Mouse (Mus musculus) forebrain, postnatal 0 days (tissue): Measurements from ENCODE around the gene Fez1. TPM values are rescaled to one million over a fixed set of nuclear protein-coding genes. Genes with fewer than 3 reads are reported as not detected.

Experiments
- ATAC-seq: fragments of 200-750 bp; cut with Nextera tagmentation; 2 replicates; pipeline ENCODE4 v1.8.0; 2017; ENCODE audit warnings: mild to moderate bottlenecking, moderate library complexity
- DNase-seq: peaks from one replicate; pipeline ENCODE4 v3.0.0-alpha.2; 2015
- H3K27ac ChIP-seq: fragments of 300-500 bp; sonication (generic); 2 replicates; pipeline ENCODE4 v1.5.1; 2014; ENCODE audit warnings: low read depth, mild to moderate bottlenecking, antibody characterized with exemption, low read length, moderate library complexity, mixed read lengths
- H3K27me3 ChIP-seq: fragments of 300-500 bp; sonication (generic); 2 replicates; pipeline ENCODE4 v1.6.1; 2014; ENCODE audit warnings: mild to moderate bottlenecking, low read length, mixed read lengths; ENCODE audit not compliant: insufficient read depth
- H3K36me3 ChIP-seq: fragments of 300-500 bp; sonication (generic); 2 replicates; pipeline ENCODE4 v1.6.1; 2014; ENCODE audit warnings: mild to moderate bottlenecking, moderate library complexity; ENCODE audit not compliant: insufficient read depth
- H3K4me1 ChIP-seq: fragments of 300-500 bp; sonication (generic); 2 replicates; pipeline ENCODE4 v1.6.1; 2014; ENCODE audit warnings: antibody characterized with exemption; ENCODE audit not compliant: insufficient read depth
- H3K4me2 ChIP-seq: fragments of 300-500 bp; sonication (generic); 2 replicates; pipeline ENCODE4 v1.6.1; 2014; ENCODE audit warnings: low read depth, mild to moderate bottlenecking, moderate library complexity
- H3K4me3 ChIP-seq: fragments of 300-500 bp; sonication (generic); 2 replicates; pipeline ENCODE4 v1.5.1; 2014; ENCODE audit warnings: low read depth, low read length, mixed read lengths
- H3K9ac ChIP-seq: fragments of 300-500 bp; sonication (generic); 2 replicates; pipeline ENCODE4 v1.6.1; 2014; ENCODE audit warnings: mild to moderate bottlenecking
- H3K9me3 ChIP-seq: fragments of 300-500 bp; sonication (generic); 2 replicates; pipeline ENCODE4 v1.6.1; 2016; ENCODE audit warnings: low read length
- CTCF ChIP-seq: sonication (generic); IDR thresholded peaks from 2 replicates; pipeline ENCODE4 v1.5.1; 2016; ENCODE audit warnings: antibody characterized with exemption, control low read depth, low read depth
- WGBS: fragments of 180-500 bp; shearing (Covaris S2); extraction: QIAGEN DNeasy Blood & Tissue Kit; methylation state at CpG from one replicate; pipeline ENCODE4 v1.1.7; 2014; 5-methylcytosine and 5-hydroxymethylcytosine counted together
- polyA plus RNA-seq: library from polyadenylated mRNA; unstranded; fragments of >200 nt; fragmentation: Nextera tagmentation; extraction: Ambion mirVana; gene quantifications from 2 replicates; pipeline ENCODE4 v1.2.1, GENCODE M21; 2015
- total RNA-seq: library from RNA; depleted of rRNA; stranded (reverse); fragments of >200 nt; gene quantifications from 2 replicates; pipeline ENCODE4 v1.2.3, GENCODE M21; 2014

Gene Fez1
- total and polyA plus RNA-seq, 2 experiments from 2014 or later: 586 to 657 TPM

DNA sequence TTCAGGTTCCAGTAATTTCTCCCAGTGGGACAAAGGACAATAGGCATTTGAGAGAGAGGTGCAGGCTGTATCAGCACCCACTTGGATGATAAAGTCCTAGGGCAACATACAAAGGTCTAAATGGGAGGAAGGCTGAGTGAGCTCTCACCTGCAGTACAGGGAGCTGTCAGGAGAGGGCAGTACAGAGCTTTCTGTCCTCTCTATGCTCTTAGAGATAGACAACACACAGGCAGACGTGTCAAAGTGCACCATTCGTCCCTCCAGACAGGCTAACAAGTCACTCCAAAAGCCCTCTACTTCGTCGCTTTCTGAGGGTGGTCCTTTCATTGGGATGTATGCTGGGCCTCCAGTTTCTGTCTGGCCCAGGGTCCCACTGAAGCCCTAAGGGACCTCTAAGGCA, 68.9 kb downstream of the Fez1 start:
- DNase-seq: peak; percentile 62
- Histone ChIP-seq H3K4me1 (no peaks in the 10 kb centered on the region), H3K9me3 (no peaks in the 10 kb centered on the region), H3K9ac (no peak overlapping the region), H3K27ac (no peak overlapping the region), H3K4me2 (no peak overlapping the region), H3K36me3 (peaks cover 15% of the 10 kb centered on the region), H3K27me3 (no peaks in the 10 kb centered on the region), H3K4me3 (no peak overlapping the region)
- ATAC-seq: peak; percentile 28; the same call in 1 of the 2 replicates
- 26% methylated on average over 4 of the region's 4 CpGs for WGBS
- peak; percentile 74 for TF ChIP-seq CTCF

DNA sequence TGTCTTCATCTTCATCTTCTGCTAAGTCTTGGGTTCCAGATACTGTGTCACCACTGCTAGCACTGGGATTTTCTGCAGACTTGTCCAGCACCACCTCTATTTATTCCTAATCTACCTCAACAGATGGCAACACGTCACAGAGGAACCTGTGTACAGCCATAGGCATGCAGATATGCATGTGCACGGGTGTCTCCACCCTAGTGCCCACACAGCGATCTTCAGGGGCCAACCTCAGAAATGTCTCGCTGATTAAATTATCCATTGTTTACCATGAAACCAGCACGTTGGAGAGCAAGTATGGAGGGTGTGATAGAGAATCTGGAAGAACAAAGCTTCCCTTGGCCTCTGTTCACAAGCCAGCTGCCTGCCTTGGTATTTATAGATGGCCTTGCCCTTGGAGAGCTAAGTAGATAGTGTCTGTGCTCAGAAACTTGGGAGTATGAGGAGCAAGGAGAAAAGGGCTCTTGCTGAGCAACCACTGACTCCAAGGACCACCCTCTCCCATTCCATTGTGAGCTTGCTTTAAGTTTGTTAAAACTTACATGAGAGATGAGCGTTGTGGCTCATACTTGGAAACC, 71.8 kb downstream of the Fez1 start:
- Histone ChIP-seq H3K4me2 (no peak overlapping the region), H3K4me1 (no peaks in the 10 kb centered on the region), H3K27me3 (no peaks in the 10 kb centered on the region), H3K27ac (no peak overlapping the region), H3K36me3 (peaks cover 17% of the 10 kb centered on the region), H3K9me3 (no peaks in the 10 kb centered on the region), H3K4me3 (no peak overlapping the region), H3K9ac (no peak overlapping the region)
- DNase-seq (no peak), ATAC-seq (no peak)
- no peak for TF ChIP-seq CTCF
- 80% methylated on average over 6 of the region's 6 CpGs for whole genome bisulfite sequencing

DNA sequence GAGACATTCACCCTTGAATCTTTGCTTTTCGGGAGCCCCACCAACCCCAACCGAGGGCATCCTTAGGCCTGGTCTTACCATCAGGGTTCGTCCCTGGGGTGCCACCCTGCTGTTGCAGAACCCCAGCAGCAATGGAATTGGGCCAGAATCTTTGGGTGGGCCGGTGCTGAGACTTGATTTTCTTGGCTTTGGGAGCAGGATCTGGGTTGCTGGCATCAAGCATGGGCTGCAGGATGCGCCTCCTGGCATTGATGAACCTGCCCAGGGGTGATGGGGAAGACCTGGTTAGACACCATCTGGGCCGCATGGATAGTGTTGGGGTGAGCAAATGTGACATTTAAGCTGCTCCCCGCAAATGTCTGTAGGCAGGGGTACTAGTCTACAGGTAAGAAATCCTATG, 72.6 kb downstream of the Fez1 start:
- Histone ChIP-seq H3K36me3 (peaks cover 21% of the 10 kb centered on the region), H3K27ac (no peak overlapping the region), H3K4me2 (no peak overlapping the region), H3K4me1 (no peaks in the 10 kb centered on the region), H3K9me3 (no peaks in the 10 kb centered on the region), H3K9ac (no peak overlapping the region), H3K4me3 (no peak overlapping the region), H3K27me3 (no peaks in the 10 kb centered on the region)
- TF ChIP-seq CTCF: no peak
- WGBS: 91% methylated on average over 7 of the region's 7 CpGs
- DNase-seq (no peak), ATAC-seq (no peak)

DNA sequence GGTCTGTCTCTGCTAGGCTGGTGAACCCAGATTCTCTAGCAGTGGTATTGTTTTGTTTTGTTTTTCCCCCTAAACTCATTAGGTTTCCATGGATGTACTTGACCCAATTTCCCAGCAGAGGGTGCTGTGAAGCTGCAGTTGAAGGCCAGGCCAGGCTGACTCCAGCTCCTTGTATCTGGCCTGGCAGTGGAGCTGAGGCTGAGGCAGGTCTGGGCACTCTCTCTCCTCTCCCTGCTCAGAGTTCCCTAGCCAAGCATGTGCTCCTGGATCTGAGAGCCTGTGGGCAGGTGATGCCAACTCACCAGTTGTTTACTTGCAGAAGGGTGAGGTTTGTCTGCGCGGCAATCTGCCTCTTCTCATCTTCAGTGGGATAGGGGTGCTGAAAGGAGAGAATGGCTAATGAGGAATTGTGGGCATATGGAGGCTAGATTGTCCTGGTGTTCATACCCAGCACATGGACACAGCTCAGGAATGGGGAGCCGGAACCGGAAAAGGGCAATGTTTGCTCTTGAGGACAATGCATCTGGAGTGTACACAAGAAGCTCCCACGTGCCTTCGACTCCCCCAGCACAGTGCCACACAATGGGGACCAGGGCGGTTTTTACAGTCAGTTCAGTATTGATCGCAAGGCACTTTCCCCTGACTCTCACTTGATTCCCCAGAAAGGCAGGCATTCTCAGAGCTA, 73.5 kb downstream of the Fez1 start:
- Histone ChIP-seq H3K9me3 (no peaks in the 10 kb centered on the region), H3K27ac (no peak overlapping the region), H3K4me1 (no peaks in the 10 kb centered on the region), H3K27me3 (no peaks in the 10 kb centered on the region), H3K9ac (no peak overlapping the region), H3K36me3 (peaks cover 21% of the 10 kb centered on the region), H3K4me2 (no peak overlapping the region), H3K4me3 (no peak overlapping the region)
- DNase-seq: peak; percentile 86
- peak; percentile 89 for TF ChIP-seq CTCF
- 74% methylated on average over 8 of the region's 8 CpGs for WGBS
- ATAC-seq: peak; percentile 91

DNA sequence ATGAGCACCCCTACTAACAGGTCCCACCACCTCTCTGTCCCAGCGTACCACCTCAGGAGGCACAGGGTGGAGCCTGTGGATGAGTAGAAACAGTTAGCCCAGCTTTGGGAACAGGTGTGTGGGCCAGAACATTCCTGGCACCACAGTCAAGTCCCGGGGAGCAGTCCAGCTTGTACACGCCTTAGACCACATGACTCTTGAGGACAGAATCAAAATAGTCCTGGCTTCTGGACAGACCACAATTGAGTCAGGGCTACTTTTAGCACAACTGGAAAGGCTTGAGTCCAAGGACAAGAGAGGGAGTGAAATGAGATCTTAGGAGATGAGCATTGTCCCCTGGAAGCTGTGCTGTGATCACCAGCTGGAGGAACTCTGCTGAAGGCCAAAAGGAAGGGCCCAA, 76.9 kb downstream of the Fez1 start:
- peaks cover 6% of the 10 kb centered on the region; the same call in 1 of the 2 replicates for H3K36me3 ChIP-seq
- TF ChIP-seq CTCF: no peak
- H3K27me3 ChIP-seq: no peaks in the 10 kb centered on the region
- no peak for DNase-seq
- H3K4me2 ChIP-seq: no peak overlapping the region
- no peak overlapping the region for H3K9ac ChIP-seq
- ATAC-seq: no peak
- H3K9me3 ChIP-seq: no peaks in the 10 kb centered on the region
- WGBS: 95% methylated on average over 3 of the region's 3 CpGs
- H3K4me3 ChIP-seq: no peak overlapping the region
- H3K4me1 ChIP-seq: no peaks in the 10 kb centered on the region
- H3K27ac ChIP-seq: no peak overlapping the region

DNA sequence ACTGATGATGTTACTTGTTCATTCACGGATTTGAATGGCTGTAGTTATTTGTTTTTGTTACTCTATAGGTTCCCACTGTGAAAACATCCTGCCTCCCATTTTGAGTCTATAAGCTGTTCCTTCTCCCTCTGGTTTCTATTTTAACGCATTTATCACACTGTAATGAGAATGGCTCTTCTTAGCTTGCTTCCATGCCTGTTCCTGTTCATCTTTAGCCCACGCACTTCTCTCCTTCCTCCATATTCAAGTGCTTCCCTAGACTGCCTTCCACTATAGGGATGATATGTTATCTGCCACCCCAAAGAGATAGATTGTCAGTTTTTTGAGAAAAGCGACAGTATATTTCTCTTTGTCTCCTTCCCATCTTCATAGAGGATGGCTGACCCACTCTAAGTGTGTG, 78.8 kb downstream of the Fez1 start:
- peaks cover 6% of the 10 kb centered on the region for H3K36me3 ChIP-seq
- 86% methylated on average over 4 of the region's 4 CpGs for WGBS
- no peaks in the 10 kb centered on the region for H3K27me3 ChIP-seq
- no peak overlapping the region for H3K4me2 ChIP-seq
- no peak overlapping the region for H3K4me3 ChIP-seq
- no peak for DNase-seq
- no peaks in the 10 kb centered on the region for H3K9me3 ChIP-seq
- ATAC-seq: no peak
- no peak for TF ChIP-seq CTCF
- H3K27ac ChIP-seq: no peak overlapping the region
- no peak overlapping the region for H3K9ac ChIP-seq
- H3K4me1 ChIP-seq: no peaks in the 10 kb centered on the region

DNA sequence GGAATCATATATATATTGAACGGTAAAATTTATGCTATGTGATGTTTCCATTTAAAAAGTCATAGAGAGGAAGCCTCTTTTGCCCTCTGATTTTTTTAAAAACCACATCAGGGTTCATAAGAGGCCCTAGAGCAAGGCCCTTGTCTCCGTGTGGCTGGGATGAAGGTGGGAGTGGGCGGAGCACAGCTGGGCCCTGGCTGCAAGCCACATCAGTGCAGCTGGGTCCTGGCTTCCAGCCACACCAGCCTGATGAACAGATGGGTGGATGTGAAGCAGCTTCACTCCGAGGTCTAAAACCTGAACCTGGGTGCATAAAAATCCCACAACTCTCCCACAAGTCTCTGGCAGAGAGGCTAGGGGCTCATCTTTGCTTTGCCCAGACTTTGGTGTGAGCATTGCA, 83.8 kb downstream of the Fez1 start:
- Histone ChIP-seq H3K4me1 (no peaks in the 10 kb centered on the region), H3K27me3 (no peaks in the 10 kb centered on the region), H3K27ac (no peak overlapping the region), H3K9ac (no peak overlapping the region), H3K4me2 (no peak overlapping the region), H3K4me3 (no peak overlapping the region), H3K36me3 (peaks cover 3% of the 10 kb centered on the region; the same call in 1 of the 2 replicates), H3K9me3 (no peaks in the 10 kb centered on the region)
- no peak for DNase-seq
- no peak for TF ChIP-seq CTCF
- no peak for ATAC-seq
- 48% methylated on average over 4 of the region's 4 CpGs for WGBS
